ENCODE assay signal across 19 mouse cellular contexts in genomic region chr19:60029720-60030119, GRCm38 (mm10).
"Had no signal": no experiment of that assay in that cellular context is flagged by ENCODE, and none has a peak within 500 bp of the region (broad histone marks: within the 10 kb centered on the region; RNA-seq: fewer than 3 reads in every experiment).

No protein-coding gene starts in this region.

- H3K4me3 ChIP-seq: lung, embryonic 15.5 days; megakaryocyte, embryonic 14.5 days; midbrain, embryonic 13.5 days; midbrain, embryonic 15.5 days had no signal

- H3K36me3 ChIP-seq: lung, embryonic 15.5 days; midbrain, embryonic 13.5 days; midbrain, embryonic 15.5 days had no signal

- ATAC-seq: liver, postnatal 0 days; lung, postnatal 0 days; midbrain, embryonic 13.5 days; midbrain, embryonic 15.5 days had no signal

- H3K4me2 ChIP-seq: lung, embryonic 15.5 days; midbrain, embryonic 11.5 days; midbrain, embryonic 13.5 days; midbrain, embryonic 15.5 days had no signal

- H3K27me3 ChIP-seq: lung, embryonic 15.5 days; megakaryocyte, embryonic 14.5 days; midbrain, embryonic 13.5 days; midbrain, embryonic 15.5 days had no signal

- H3K27ac ChIP-seq: lung, embryonic 15.5 days; macrophage; midbrain, embryonic 13.5 days; midbrain, embryonic 15.5 days had no signal

- H3K9ac ChIP-seq: liver, postnatal 0 days; lung, embryonic 15.5 days; midbrain, embryonic 13.5 days; midbrain, embryonic 15.5 days had no signal

- H3K9me3 ChIP-seq: lung, embryonic 15.5 days; megakaryocyte, embryonic 14.5 days; midbrain, embryonic 13.5 days; midbrain, embryonic 15.5 days had no signal

- H3K4me1 ChIP-seq: lung, embryonic 15.5 days; megakaryocyte, embryonic 14.5 days; midbrain, embryonic 13.5 days; midbrain, embryonic 15.5 days had no signal

- DNase-seq: liver, postnatal 0 days; lung, adult 2 months; lung, postnatal 14 days; lung, postnatal 36 days; retina, postnatal 1 day; right cerebral cortex, adult 18-20 months; right cerebral cortex, postnatal 25 days; right cerebral cortex, postnatal 4 days; spleen, adult 18-20 months; thymus, adult 18-20 months; thymus, postnatal 14 days; thymus, postnatal 36 days had no signal
